Mouse (Mus musculus) hindbrain, postnatal 0 days (tissue): ENCODE measurements at regions not wholly inside any gene's neighbourhood (a gene's known extent, or its start where the extent isn't known, plus 50 kb on each side); places are given as distances from the start of the nearest gene placed in this dataset.

Source experiments
- ATAC-seq: fragments of 200-750 bp; cut with Nextera tagmentation; 2 replicates; pipeline ENCODE4 v1.8.0; 2017; ENCODE audit warnings: mild to moderate bottlenecking, moderate TSS enrichment, moderate library complexity
- DNase-seq: peaks from one replicate; pipeline ENCODE4 v3.0.0-alpha.2; 2015; ENCODE audit warnings: low spot score
- H3K27ac ChIP-seq: fragments of 300-500 bp; sonication (generic); 2 replicates; pipeline ENCODE4 v1.5.1; 2014; ENCODE audit warnings: mild to moderate bottlenecking
- H3K27me3 ChIP-seq: fragments of 300-500 bp; sonication (generic); 2 replicates; pipeline ENCODE4 v1.6.1; 2014; ENCODE audit warnings: low read length, mixed read lengths; ENCODE audit not compliant: insufficient read depth
- H3K36me3 ChIP-seq: fragments of 300-500 bp; sonication (generic); 2 replicates; pipeline ENCODE4 v1.6.1; 2014; ENCODE audit warnings: low read length, mixed read lengths; ENCODE audit not compliant: insufficient read depth
- H3K4me1 ChIP-seq: fragments of 300-500 bp; sonication (generic); 2 replicates; pipeline ENCODE4 v1.6.1; 2014; ENCODE audit warnings: antibody characterized with exemption, low read length, mixed read lengths; ENCODE audit not compliant: insufficient read depth
- H3K4me2 ChIP-seq: fragments of 300-500 bp; sonication (generic); 2 replicates; pipeline ENCODE4 v1.6.1; 2014; ENCODE audit warnings: low read depth, mild to moderate bottlenecking, low read length, moderate library complexity, mixed read lengths
- H3K4me3 ChIP-seq: fragments of 300-500 bp; sonication (generic); 2 replicates; pipeline ENCODE4 v1.5.1; 2014; ENCODE audit warnings: low read length
- H3K9ac ChIP-seq: fragments of 300-500 bp; sonication (generic); replicated peaks from 2 replicates; pipeline ENCODE4 v1.6.1; 2014; ENCODE audit warnings: mild to moderate bottlenecking, low read length, moderate library complexity, mixed read lengths
- H3K9me3 ChIP-seq: fragments of 300-500 bp; sonication (generic); 2 replicates; pipeline ENCODE4 v1.6.1; 2016; ENCODE audit warnings: low read length, mixed read lengths
- CTCF ChIP-seq: IDR thresholded peaks from 2 replicates; pipeline ENCODE4 v1.5.1; 2016; ENCODE audit warnings: antibody characterized with exemption, control low read depth, low read depth
- WGBS: fragments of 180-500 bp; shearing (Covaris S2); extraction: QIAGEN DNeasy Blood & Tissue Kit; methylation state at CpG from one replicate; pipeline ENCODE4 v1.1.7; 2014; 5-methylcytosine and 5-hydroxymethylcytosine counted together

- WGBS, result 67% methylated on average over 5 of the region's 5 CpGs
- Histone ChIP-seq H3K9ac (no peak overlapping the region), H3K27me3 (no peaks in the 10 kb centered on the region), H3K36me3 (no peaks in the 10 kb centered on the region), H3K9me3 (no peaks in the 10 kb centered on the region), H3K27ac (no peak overlapping the region), H3K4me1 (no peaks in the 10 kb centered on the region), H3K4me2 (no peak overlapping the region), H3K4me3 (no peak overlapping the region)
- no peak for DNase-seq
- no peak for TF ChIP-seq CTCF
- ATAC-seq, result no peak
Measured at GRCm38 (mm10) chr6:94841881-94842280, 141.9 kb upstream of the Lrig1 start.

GRCm38 (mm10) chr6:94835742-94836141 is 135.8 kb upstream of the Lrig1 start:
- DNase-seq (no peak), ATAC-seq (no peak)
- H3K27me3 ChIP-seq, result no peaks in the 10 kb centered on the region
- no peak overlapping the region for H3K9ac ChIP-seq
- H3K4me2 ChIP-seq, result no peak overlapping the region
- H3K9me3 ChIP-seq, result 0 out of 2 replicates have a peak, but pooled peaks cover 2% of the 10 kb centered on the region
- no peaks in the 10 kb centered on the region for H3K36me3 ChIP-seq
- WGBS, result 35% methylated on average over 2 of the region's 2 CpGs
- TF ChIP-seq CTCF, result no peak
- H3K4me3 ChIP-seq, result no peak overlapping the region
- H3K4me1 ChIP-seq, result no peaks in the 10 kb centered on the region
- H3K27ac ChIP-seq, result no peak overlapping the region

GRCm38 (mm10) chr6:94834551-94834950 is 134.6 kb upstream of the Lrig1 start:
- no peaks in the 10 kb centered on the region for H3K36me3 ChIP-seq
- 29% methylated on average over 1 of the region's 1 CpGs for WGBS

GRCm38 (mm10) chr6:94830801-94831200 is 130.8 kb upstream of the Lrig1 start:
- no peaks in the 10 kb centered on the region for H3K27me3 ChIP-seq
- H3K4me2 ChIP-seq, result no peak overlapping the region
- no peak overlapping the region for H3K27ac ChIP-seq
- 0 out of 2 replicates have a peak, but pooled peaks cover 2% of the 10 kb centered on the region for H3K9me3 ChIP-seq
- H3K9ac ChIP-seq, result no peak overlapping the region
- ATAC-seq (no peak), DNase-seq (no peak)
- H3K36me3 ChIP-seq, result no peaks in the 10 kb centered on the region
- H3K4me3 ChIP-seq, result no peak overlapping the region
- no peaks in the 10 kb centered on the region for H3K4me1 ChIP-seq
- TF ChIP-seq CTCF, result no peak
- 83% methylated on average over 8 of the region's 8 CpGs for WGBS

More at GRCm38 (mm10) chr6:94834551-94834950, 134.6 kb upstream of the Lrig1 start:
- no peak for TF ChIP-seq CTCF
- H3K4me3 ChIP-seq, result no peak overlapping the region
- no peaks in the 10 kb centered on the region for H3K27me3 ChIP-seq
- DNase-seq (no peak), ATAC-seq (no peak)
- H3K9me3 ChIP-seq, result 0 out of 2 replicates have a peak, but pooled peaks cover 2% of the 10 kb centered on the region
- H3K9ac ChIP-seq, result no peak overlapping the region
- no peaks in the 10 kb centered on the region for H3K4me1 ChIP-seq
- no peak overlapping the region for H3K4me2 ChIP-seq
- no peak overlapping the region for H3K27ac ChIP-seq

- Histone ChIP-seq H3K4me1 (no peaks in the 10 kb centered on the region), H3K36me3 (no peaks in the 10 kb centered on the region), H3K9me3 (0 out of 2 replicates have a peak, but pooled peaks cover 2% of the 10 kb centered on the region), H3K4me2 (no peak overlapping the region), H3K4me3 (no peak overlapping the region), H3K9ac (no peak overlapping the region), H3K27ac (no peak overlapping the region), H3K27me3 (no peaks in the 10 kb centered on the region)
- WGBS, result 82% methylated on average over 5 of the region's 5 CpGs
- TF ChIP-seq CTCF, result no peak
- ATAC-seq (no peak), DNase-seq (no peak)
Measured at GRCm38 (mm10) chr6:94829246-94829645, 129.3 kb upstream of the Lrig1 start.

- no peaks in the 10 kb centered on the region for H3K36me3 ChIP-seq
- no peaks in the 10 kb centered on the region for H3K4me1 ChIP-seq
- H3K9ac ChIP-seq, result no peak overlapping the region
- no peak overlapping the region for H3K27ac ChIP-seq
- 88% methylated on average over 2 of the region's 2 CpGs for WGBS
- H3K9me3 ChIP-seq, result no peaks in the 10 kb centered on the region
- no peaks in the 10 kb centered on the region for H3K27me3 ChIP-seq
- ATAC-seq (no peak), DNase-seq (no peak)
- TF ChIP-seq CTCF, result no peak
- no peak overlapping the region for H3K4me2 ChIP-seq
- H3K4me3 ChIP-seq, result no peak overlapping the region
Measured at GRCm38 (mm10) chr6:94826656-94827055, 126.7 kb upstream of the Lrig1 start.

- TF ChIP-seq CTCF, result no peak
- no peaks in the 10 kb centered on the region for H3K27me3 ChIP-seq
- no peak overlapping the region for H3K4me3 ChIP-seq
- H3K36me3 ChIP-seq, result no peaks in the 10 kb centered on the region
- DNase-seq, result no peak
- 79% methylated on average over 6 of the region's 6 CpGs for WGBS
- H3K27ac ChIP-seq, result no peak overlapping the region
- no peak overlapping the region for H3K4me2 ChIP-seq
- no peaks in the 10 kb centered on the region for H3K4me1 ChIP-seq
- H3K9ac ChIP-seq, result no peak overlapping the region
- no peak for ATAC-seq
- H3K9me3 ChIP-seq, result no peaks in the 10 kb centered on the region
Measured at GRCm38 (mm10) chr6:94818220-94818619, 118.3 kb upstream of the Lrig1 start.
